Mouse (Mus musculus) heart, postnatal 14 days (tissue): ENCODE measurements around the gene Dapk3. TPM values are rescaled to one million over a fixed set of nuclear protein-coding genes. Genes with fewer than 3 reads are reported as not detected.
A peak's percentile ranks its signal among the peaks of the same experiment; 100 is the strongest.

Source experiments
- DNase-seq, 2 experiments: peaks; one replicate each; pipeline ENCODE4 v3.0.0; 2021 to 2022
- intact Hi-C: fragments of 180-260 bp; cut with DNase I; formaldehyde crosslinking; loops from one replicate; pipeline ENCODE4 v1.15.1; 2025
- long read RNA-seq, 2 experiments: library from polyadenylated mRNA; stranded (forward); transcript quantifications; one replicate each; pipeline ENCODE4 v2.0.0; 2021
- total RNA-seq, 2 experiments: library from RNA; stranded (reverse); gene quantifications; 2 replicates each; pipeline ENCODE4 v1.2.3; 2021

Gene Dapk3
- total RNA-seq, result 10 to 100 TPM; 28.4 to 29.2 TPM
- long read RNA-seq, experiment 1, transcript Dapk3-202 (9 exons, 1,730 nt), result major isoform, 70 of 91 reads
- long read RNA-seq, experiment 1, partial matches to known transcripts, result 0 of 91 reads
- long read RNA-seq, experiment 1, other reads (novel, unspliced or antisense), result 16 of 91 reads
- long read RNA-seq, experiment 2, transcript Dapk3-202 (9 exons, 1,730 nt), result major isoform, 55 of 68 reads
- long read RNA-seq, experiment 2, partial matches to known transcripts, result 1 of 68 reads
- long read RNA-seq, experiment 2, other reads (novel, unspliced or antisense), result 9 of 68 reads

DNA sequence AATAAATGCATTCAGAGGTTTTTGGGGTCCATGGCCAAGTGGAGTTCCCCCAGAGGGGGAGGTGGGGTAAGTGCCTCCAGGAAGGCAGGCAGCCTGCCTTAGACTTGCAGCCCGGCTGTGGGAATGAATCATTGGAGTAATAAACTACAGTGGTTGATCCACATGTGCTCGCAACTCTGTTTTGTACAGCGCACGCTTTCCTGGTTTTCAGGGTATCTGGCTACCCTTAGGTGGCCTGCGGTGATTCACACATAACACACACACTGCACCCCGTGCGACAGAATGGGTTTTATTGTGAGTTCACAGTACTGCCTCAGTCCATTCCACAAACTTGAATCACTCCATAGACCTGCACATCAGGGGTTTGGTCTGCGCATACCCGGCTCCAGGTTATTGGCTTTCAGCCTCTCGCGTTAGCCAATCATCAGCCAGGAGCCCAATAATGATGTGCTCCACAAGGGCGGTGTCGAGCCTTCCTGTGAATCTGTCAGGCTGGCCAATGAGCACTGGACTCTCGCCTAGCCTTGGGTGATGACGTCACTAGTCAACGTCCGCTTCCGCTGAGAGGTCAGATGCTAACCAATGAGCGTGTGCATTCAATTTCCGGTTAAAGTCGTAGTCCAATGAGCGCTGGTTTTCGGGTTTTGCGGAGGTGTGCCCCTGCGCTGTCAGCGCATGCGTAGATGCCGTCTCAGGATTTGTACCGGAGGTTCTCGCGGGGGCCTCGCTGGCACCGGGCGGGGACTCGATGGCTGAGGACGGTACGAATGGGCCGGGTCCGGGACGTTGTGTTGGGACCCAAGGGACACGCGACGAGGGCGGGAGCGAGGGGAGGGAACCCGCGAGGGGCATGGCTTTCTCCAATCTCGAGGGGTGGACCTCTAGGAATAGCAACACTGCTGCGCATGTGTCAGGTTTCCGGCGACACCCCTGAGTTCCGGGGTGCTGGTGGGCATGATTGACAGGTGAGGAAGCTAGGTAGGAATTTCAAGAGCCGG lies at the start of gene Dapk3:
Gene Dapk3 (plus strand): TSS at position 670 of the 998 bp plus-strand sequence.
- intact Hi-C loops, result no loop called here
- peak; percentile 94 for DNase-seq

DNA sequence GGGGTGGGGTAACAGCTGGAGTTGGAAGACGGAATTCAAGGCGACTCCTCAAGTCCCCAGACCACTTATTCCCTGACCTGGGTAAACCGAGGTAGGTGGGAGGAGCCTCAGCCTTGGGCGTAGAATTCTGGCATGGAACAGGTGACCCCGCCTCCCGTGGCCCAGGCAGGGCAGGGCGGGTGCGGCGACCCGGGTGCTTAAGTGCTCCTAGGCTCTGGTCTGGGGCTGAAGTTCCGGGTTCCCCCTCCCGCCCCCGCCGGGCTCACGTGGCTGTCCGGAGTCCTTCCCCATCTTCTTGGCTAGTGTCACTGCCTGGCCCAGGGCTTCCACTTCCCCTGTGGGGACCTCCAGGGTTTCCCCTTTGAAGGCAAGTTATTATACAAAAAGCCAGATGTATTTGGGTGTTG lies 48.6 kb upstream of the Dapk3 start:
- peak; percentile 73 to 75 for DNase-seq
- intact Hi-C loops, result no loop called here

DNA sequence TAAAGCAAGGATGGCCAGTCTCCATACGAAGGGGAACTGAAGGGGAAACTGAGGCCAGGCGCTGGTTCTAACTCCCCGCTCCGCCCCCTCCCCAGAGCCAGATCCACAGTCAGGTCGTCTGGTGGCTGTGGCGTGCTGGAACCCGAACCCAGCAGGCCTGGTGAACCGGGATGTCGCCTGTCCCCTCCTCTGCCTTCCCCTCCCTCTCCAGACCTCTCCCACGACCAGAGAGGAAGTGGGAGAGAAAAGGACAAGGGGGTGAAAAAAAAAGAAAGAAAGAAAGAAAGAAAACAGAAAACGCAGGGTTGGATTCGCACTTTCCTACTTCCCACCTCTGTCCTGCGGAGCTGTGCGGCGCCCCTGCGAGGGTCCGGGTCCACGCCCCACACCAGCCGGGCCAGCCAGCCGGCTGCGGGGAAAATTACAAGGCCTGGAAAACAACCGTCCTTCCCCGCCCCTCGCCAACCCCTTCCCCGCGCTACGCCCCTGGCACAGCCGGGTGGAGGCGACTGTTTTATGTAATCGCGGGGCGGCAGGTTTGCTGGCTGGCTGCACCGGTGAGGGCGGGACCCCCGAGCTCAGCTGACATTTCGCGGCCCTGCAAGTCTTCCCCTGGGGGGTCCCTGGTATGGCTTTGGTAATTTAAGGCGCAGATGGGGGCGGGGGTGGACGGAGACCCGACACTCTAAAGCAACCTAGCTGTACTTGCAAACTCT lies 47.7 kb upstream of the Dapk3 start, which contains the start of gene Zbtb7a:
Gene Zbtb7a (plus strand): TSS at position 255 of the 716 bp plus-strand sequence.
- peak in 1 of 2 experiments; percentile 49 for DNase-seq
- intact Hi-C loops, result no loop called here

DNA sequence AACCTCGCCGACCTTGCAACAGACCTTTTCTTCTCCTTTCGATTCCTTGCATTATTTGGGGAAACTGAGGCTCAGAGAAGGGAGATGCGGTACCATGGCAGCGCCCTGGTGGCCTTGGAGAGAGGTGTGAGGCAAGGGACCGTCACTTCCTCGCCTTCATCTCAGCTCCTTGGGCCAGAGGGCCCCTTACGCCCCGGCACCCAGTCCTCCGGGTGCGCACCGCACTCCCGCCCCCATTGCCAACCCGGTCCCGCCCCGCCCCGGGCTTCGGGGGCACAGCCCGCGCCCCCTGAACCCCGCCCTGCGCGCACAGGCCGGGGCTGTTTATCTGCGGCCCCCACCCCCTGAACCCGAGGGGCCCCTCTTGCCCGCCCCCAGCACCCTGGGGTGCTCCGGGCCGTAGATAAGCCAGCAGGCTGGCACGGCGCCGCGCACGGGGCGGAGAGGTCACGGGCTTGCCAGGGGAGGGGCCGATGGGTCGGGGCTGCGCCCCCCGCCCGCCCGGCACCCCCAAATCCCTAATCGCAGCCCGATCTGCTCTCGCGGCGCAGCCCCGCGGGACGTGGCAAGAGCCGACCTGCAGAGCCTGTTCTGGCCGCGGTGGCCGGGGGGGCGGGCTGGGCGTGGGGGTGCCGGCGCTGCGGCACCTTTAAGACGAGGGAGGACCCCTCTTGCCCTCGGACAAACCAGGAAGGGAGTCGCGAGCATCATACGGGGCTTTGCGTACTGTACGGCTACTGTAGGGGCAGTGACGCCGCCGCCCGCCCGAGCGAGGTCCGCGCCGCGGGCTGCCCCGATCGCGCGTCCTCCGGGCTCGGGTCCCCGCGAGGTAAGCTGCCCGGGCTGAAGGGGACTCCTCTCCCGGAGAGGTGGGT lies 46.7 kb upstream of the Dapk3 start:
- peak; percentile 81 to 82 for DNase-seq

DNA sequence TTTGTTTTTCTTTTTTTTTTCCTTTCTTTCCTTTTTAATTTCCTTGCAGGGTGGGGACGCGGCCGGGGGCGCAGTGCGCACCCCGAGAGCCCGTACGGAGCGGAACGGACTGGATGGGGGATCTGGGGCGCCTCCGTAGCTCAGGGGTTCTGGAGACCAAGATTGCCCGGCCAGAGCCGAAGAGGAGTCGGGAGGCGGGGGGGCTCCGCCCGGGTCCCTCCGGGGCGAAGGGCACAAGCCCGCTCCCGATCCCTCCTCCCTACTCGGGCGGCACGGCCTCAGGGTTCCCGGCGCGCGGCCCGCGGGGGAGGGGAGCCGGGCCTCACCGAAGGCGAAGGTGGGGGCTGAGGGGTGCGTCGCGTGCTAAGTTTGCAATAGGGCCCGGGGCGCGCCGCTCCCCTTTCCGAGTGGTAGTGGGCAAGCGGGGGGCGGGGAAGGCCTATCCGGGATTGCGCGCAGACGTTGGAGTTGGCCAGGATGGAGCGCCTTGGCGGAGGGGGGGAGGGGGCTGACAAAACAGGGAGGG lies 46.0 kb upstream of the Dapk3 start:
- intact Hi-C loops, result no loop called here

More for the DNA sequence above, 46.7 kb upstream of the Dapk3 start:
- intact Hi-C loops, result no loop called here

DNA sequence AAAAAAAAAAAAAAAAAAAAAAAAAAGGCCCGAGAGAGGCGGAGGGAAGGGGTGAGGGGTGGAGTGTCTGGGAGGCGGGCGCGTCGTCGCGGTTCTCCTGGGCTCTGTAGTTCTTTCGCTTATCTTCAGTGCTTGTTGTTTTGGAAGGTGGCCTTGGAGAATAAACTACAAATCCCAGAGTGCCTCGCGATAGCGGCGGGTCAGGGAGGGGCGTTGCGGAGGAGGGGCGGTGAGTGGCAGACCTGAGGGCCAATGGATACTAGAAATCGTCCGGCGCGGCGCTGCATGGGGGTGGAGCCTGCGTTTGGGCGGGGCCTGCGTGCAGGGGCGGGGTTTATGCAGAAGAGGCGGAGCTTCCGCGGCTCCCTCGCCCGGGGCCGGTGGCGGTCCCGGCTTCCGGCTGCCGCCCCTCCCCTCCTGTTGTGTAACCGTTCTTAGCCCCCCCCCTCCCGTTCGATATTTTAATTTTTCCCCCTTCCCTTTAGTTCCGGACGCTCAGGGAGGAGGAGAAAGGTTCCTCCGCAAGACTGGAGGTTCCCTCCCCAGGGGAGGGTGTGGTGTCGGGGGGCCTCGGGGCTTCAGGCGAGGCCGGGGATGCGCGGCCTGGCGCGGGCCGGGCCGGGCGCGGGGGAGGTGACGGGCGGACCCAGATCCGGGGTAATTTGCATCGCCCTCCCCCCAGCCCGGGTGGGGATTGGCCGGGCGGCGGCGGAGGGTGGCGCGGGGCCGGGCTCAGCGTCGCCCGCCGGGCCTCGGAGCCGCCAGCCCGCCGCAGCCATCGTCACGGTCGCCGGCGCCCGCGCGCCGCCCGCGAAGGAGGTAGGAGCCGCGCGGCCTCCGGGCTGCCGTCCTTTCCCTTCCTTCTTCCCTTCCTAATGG lies 45.3 kb upstream of the Dapk3 start:
- DNase-seq, result peak; percentile 99 to 100
- intact Hi-C loops, result loop anchor here (2.0 kb wide), 1 partner anchor 29 kb away; the partner anchor contains the start of gene Pias4

More for the DNA sequence above, 46.0 kb upstream of the Dapk3 start:
- peak; percentile 83 for DNase-seq

DNA sequence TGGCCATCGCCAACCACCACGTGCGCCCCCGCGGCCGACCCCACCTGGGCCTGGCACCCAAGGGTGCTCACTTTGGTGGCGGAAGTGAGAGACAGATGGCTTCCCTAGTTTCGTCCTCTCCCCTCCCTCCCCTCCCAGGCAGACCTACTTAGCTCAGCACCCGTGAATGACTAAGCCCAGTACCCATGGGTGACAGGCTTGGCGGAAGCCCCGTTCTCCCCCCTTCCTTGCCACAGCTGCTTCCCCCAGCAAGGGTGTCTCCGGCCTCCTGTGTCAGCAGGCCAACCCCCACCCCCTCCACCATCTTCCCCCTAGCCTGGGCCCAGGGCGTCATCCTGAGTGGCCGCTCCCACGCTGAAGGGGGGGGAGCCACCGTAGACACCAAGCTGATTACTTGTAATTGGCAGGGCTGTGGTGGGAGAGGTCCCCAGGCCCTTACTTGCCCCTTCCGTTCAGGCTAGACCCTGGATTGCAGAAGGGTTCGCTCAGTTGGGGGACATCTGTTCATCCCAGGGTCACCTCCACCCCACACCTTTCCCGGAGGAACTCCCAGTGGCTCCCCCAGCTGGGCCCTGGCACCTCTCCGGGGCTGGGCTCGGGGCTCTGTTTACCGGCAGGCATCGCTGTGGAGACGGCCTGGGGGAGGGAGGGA lies 44.5 kb upstream of the Dapk3 start:
- intact Hi-C loops, result loop anchor here (2.0 kb wide), 1 partner anchor 29 kb away; the partner anchor contains the start of gene Pias4
- peak; percentile 54 to 65 for DNase-seq

DNA sequence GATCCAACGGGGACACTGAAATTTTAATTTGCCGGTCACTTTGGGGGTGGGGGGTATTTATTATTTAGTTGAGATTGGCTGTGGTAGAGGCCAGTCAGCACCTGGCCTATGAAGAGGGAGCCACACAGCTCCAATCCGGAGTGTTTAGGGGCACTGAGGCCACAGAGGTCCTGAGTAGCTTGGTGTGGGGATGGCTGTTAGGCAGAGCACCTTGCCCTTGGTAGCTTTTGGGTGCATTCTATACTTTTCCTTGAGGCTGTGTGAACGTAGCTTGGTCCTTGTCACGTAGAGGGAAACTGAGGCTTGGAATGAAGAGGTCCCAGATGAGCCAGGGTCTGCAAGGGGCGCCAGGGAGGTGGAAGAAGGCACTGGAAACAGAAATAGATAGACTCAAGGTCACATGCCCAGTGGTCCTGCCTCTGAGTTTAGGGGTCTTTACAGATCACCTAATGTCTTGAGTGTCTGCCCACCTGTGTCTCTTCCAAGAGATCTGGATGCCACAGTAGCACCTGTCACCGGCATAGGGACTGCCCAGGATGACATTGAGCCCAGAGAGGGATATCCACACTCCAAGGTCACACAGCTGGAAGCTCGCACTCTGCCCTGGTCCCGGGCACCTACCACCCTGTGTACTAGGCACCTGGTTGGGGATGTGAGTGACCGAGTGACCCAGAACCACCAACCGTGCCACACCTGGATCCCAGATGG lies 43.8 kb upstream of the Dapk3 start:
- intact Hi-C loops, result loop anchor here (2.0 kb wide), 1 partner anchor 28 kb away; the partner anchor contains the start of gene Pias4
- no peak for DNase-seq

DNA sequence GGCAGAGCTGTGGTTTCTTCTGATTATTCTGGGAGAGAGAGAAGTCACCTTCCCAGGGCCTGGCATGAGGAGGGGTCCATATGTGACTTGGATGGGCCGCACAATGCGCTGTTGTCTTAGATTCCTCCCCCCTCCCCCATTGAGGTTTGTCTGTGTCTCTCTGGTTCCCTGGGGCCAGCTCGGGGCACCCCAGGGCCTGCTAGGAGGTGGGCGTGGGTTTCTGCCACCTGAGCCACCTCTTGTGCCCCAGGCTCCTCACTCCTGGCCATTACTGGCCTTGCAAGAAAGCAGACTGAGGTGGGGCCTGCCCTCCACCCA lies 43.3 kb upstream of the Dapk3 start:
- no peak for DNase-seq
- intact Hi-C loops, result loop anchor here (2.0 kb wide), 1 partner anchor 27 kb away; the partner anchor contains the start of gene Pias4

DNA sequence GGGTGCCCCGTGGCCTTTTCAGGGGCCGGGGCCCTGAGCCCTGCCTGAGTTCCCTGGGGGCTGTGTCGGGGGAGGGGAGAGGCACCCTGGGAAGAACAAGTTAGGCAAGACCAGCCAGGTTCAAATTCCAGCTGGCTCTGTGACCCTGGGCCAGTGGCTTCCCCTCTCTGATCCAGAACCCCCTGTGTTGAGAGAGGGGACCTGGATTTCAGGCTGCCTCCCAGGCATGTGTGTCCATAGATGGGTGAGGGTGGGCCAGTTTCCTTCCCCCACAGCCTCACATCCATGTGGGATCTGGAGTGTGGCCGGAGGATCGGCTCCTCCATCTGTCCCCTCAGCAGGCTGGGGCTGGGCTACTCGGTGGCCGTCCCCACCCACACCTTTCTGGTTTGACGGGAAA lies 42.8 kb upstream of the Dapk3 start:
- intact Hi-C loops, result no loop called here
- no peak for DNase-seq

DNA sequence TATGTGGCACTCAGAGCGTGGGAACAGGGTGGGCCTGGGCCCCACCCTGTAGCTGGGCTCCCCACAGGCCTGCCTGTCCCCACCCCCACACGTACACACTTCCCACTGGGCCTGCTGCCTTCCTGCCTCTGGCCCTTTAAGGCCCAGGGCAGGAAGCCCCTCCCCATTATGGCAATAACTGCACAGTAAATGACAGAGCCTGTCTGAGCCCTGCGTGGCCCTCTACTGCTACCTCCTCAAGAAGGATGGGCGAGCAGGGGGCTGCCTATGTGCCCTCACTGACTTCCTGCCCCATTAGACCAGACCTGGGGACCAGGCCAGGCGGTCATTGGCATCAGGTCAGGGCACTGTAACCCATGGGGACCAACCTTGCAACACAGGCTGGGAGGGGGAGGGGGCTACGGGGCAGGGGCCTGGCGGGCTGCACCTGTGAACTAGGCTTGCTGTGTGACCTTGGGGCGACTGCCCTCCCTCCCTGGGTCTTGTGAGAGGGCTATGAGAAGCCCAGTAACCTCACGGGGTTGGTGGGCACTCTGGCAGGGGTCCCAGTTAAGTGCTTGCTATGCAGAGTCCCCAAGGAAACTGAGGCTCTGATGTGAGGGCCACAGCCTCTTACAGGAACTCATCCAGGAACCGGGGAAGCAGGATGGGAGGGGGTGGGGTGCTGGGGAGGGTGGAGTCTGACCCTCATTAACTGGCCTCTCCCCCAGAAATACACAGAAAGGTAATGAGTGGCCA lies 41.9 kb upstream of the Dapk3 start:
- intact Hi-C loops, result no loop called here
- peak in 1 of 2 experiments; percentile 63 for DNase-seq

DNA sequence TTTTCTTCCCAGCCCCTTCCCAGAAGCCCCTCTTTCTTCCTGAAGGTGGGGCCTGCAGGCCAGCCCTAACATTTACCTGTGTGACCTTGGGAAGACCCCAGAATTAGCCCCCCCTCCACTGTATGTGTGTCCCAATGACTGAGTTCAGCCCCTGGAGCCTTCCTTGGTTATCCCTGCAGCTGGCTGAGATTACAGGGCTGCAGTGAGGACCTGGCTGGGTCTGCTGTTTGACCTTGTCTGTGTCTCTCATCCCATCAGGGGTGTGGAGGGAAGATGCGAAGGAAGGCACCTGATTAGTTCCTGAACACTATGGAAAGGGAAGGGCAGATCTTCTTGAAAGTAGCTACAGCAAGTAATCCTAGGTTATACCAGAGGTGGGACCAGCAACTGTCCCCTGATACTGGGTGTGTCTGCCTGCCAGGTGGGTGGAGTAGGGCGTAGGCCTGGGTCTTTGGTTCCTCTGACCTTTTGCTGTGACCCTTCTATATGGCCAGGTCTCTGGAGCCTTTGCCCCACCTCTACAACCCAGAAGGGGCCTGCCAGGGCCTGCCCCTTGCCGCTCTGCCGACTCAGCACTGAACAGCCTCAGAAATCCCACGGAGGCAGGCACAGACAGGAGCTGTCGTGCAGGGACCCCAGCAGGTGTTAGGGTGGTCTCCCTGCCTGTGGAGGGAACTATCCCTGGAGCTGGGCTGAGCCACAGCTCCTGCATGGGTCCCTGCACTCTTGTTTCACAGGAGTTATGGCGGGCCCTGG lies 41.2 kb upstream of the Dapk3 start:
- no peak for DNase-seq
- intact Hi-C loops, result no loop called here

DNA sequence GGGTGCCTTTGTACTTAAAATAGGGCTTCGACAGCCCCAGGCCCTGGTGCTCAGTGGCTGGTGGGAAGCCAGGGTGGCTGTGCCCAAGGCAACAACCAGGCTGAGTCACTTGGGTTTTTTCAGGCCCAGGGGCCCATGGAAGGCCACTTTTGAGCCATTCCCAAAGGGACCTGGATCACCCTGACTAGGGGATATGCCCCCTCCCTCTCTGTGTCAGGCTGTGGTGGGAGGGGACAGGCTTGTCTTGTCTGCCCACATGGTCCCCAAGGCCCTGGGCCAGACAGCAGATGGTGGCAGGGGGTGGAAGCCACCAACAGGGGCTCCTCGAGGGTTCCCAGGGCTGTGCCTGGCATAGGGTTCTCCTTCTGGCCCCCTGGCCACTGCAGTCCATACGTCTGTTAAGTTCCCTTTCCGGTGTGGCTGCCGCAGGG lies 40.2 kb upstream of the Dapk3 start:
- DNase-seq, result no peak
- intact Hi-C loops, result no loop called here

DNA sequence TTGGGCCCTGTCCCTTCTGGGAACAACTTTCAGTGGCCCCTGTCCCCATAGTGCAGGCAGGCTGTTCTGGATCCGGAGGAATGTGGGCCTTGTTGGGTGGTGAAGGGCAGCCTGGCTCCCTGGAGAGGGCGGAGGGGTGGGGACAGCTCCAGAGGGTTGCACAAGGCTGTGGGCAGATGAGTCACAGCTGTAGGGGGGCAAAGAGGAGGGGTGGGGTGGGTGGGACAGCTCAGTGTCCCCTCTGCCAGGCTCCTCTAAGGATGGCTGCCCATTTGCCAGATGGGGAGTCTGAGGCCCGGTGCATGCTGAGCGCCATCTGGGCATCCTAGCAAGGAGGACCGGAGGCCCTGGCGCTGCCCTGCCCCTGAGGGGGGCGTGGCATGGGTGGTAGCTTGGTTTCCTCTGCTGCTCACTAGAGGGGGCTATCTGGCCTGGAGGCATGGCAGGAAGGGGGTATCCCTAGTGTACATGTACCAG lies 39.6 kb upstream of the Dapk3 start:
- no peak for DNase-seq
- intact Hi-C loops, result no loop called here

DNA sequence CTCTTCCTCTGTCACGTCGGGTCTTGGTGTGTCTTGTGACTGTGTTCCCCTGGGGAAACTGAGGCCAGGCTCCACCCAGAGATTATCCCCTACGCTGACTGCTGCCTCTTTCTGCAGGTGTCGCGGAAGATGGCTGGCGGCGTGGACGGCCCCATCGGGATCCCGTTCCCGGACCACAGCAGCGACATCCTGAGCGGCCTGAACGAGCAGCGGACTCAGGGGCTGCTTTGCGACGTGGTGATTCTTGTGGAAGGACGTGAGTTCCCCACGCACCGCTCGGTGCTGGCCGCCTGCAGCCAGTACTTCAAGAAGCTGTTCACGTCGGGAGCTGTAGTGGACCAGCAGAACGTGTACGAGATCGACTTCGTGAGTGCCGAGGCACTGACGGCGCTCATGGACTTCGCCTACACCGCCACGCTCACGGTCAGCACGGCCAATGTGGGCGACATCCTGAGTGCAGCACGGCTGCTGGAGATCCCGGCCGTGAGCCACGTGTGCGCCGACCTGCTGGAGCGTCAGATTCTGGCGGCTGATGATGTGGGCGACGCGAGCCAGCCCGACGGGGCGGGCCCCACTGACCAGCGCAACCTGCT lies 38.9 kb upstream of the Dapk3 start:
- intact Hi-C loops, result no loop called here
- DNase-seq, result no peak
